Mouse (Mus musculus): ENCODE measurements around the gene Ndufv1.

DNA sequence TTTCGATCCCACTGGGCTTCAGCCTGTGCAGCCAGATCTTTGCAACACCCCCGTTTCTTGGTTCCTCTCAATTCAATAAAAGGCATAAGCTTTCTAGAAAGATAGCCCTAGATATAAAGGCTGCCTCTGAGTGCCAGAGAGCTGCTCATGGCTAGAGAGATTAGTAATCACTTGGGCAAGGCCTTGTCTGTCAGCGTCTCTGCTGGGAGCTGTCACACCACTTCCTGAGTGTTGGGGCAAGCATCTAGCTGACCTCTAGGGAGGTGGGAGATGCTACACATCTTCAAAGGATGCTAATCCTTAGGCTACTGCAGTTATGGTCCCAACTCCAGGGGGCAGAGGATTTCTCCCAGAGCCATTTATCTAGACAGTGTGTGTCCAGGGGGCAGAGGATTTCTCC lies 45.3 kb downstream of the Ndufv1 start:
- TF ChIP-seq TAL1 (conservative IDR thresholded peaks at IDR 0.05; ENCODE audit: low read depth, low read length) (no peak), GATA1 (IDR thresholded peaks at IDR 0.05; ENCODE audit: borderline replicate concordance, low read length) (no peak), CTCF (IDR thresholded peaks at IDR 0.05; ENCODE audit: low read depth, low read length) (no peak), POLR2AphosphoS5 (IDR thresholded peaks at IDR 0.05; ENCODE audit: insufficient replicate concordance, low read depth, low read length) (no peak), GATA2 (IDR thresholded peaks at IDR 0.05; ENCODE audit: borderline replicate concordance, low read depth, low read length) (no peak)
